Mouse (Mus musculus) CH12.LX (cell line): ENCODE results near the gene Sf3a1. TPM values are rescaled to one million over a fixed set of nuclear protein-coding genes. Genes with fewer than 3 reads are reported as not detected.
A peak's percentile ranks its signal among the peaks of the same experiment; 100 is the strongest.

ENCODE experiments used
- DNase-seq: peaks from one replicate; pipeline ENCODE4 v3.0.0-alpha.2; 2013; ENCODE audit errors: extremely low read depth
- H3K27ac ChIP-seq: 2 replicates; pipeline ENCODE4 v1.5.1; 2012; ENCODE audit warnings: low read depth, mild to moderate bottlenecking, control low read depth, moderate library complexity; ENCODE audit not compliant: insufficient read depth
- H3K27me3 ChIP-seq: replicated peaks from 2 replicates; pipeline ENCODE3; 2012; ENCODE audit warnings: inconsistent platforms
- H3K36me3 ChIP-seq, 2 experiments: replicated peaks in 1 of 2; 2 replicates each; pipeline versions ENCODE3 to v1.6.1; 2012; ENCODE audit warnings: inconsistent platforms in 1 of 2, low read length in 1 of 2, mild to moderate bottlenecking in 1 of 2, mixed read lengths in 1 of 2, moderate library complexity in 1 of 2; ENCODE audit not compliant: control insufficient read depth in 1 of 2, insufficient read depth in 1 of 2
- H3K4me1 ChIP-seq, 2 experiments: 2 replicates each; pipeline ENCODE4 v1.6.1; 2012; ENCODE audit warnings: inconsistent platforms in 1 of 2, moderate library complexity in 1 of 2; ENCODE audit not compliant: insufficient read depth in 2 of 2, control insufficient read depth in 1 of 2
- H3K4me2 ChIP-seq: 2 replicates; pipeline ENCODE4 v1.6.1; 2012; ENCODE audit warnings: low read depth, mild to moderate bottlenecking, control low read depth; ENCODE audit not compliant: poor library complexity, insufficient read depth, severe bottlenecking
- H3K4me3 ChIP-seq, 3 experiments: fragments of 150-350 bp in 1 of 3; sonication (generic) in 1 of 3; replicated peaks in 1 of 3; 2 replicates each; pipeline versions ENCODE3 to v1.5.1; 2011 to 2012; ENCODE audit warnings: low read depth in 2 of 3, low read length in 2 of 3, mild to moderate bottlenecking in 2 of 3, moderate library complexity in 2 of 3, control low read depth in 1 of 3, improper control_type of control experiment in 1 of 3, inconsistent platforms in 1 of 3, mixed read lengths in 1 of 3; ENCODE audit not compliant: poor library complexity in 1 of 3
- H3K79me2 ChIP-seq: replicated peaks from 2 replicates; pipeline ENCODE4 v1.6.1; 2012; ENCODE audit warnings: mild to moderate bottlenecking, moderate library complexity; ENCODE audit not compliant: control insufficient read depth, poor library complexity, insufficient read depth, severe bottlenecking; ENCODE audit errors: extremely low read depth
- H3K9ac ChIP-seq: 2 replicates; pipeline ENCODE4 v1.6.1; 2012; ENCODE audit warnings: low read depth, mild to moderate bottlenecking, control low read depth, moderate library complexity; ENCODE audit not compliant: insufficient read depth
- H3K9me3 ChIP-seq: replicated peaks from 2 replicates; pipeline ENCODE3; 2012; ENCODE audit warnings: low read length, inconsistent platforms, mixed read lengths
- CHD2 ChIP-seq: IDR thresholded peaks from 2 replicates; pipeline ENCODE4 v1.6.1; 2011; ENCODE audit warnings: low read length, improper control_type of control experiment
- CTCF ChIP-seq, 2 experiments: IDR thresholded peaks in 1 of 2; conservative IDR thresholded peaks in 1 of 2; 2 replicates each; pipeline ENCODE4 v1.5.1; 2011 to 2012; ENCODE audit warnings: low read depth in 2 of 2, low read length in 2 of 2, improper control_type of control experiment in 1 of 2, inconsistent platforms in 1 of 2, mild to moderate bottlenecking in 1 of 2, moderate library complexity in 1 of 2
- E2F4 ChIP-seq: IDR thresholded peaks from 2 replicates; pipeline ENCODE4 v1.6.1; 2011; ENCODE audit warnings: low read depth, low read length, improper control_type of control experiment; ENCODE audit not compliant: insufficient replicate concordance
- ELF1 ChIP-seq: IDR thresholded peaks from 2 replicates; pipeline ENCODE4 v1.6.1; 2014; ENCODE audit warnings: low read depth, mild to moderate bottlenecking, inconsistent platforms, low read length, improper control_type of control experiment
- EP300 ChIP-seq: IDR thresholded peaks from 2 replicates; pipeline ENCODE4 v1.6.1; 2011; ENCODE audit warnings: low read length, improper control_type of control experiment
- GABPA ChIP-seq: IDR thresholded peaks from 2 replicates; pipeline ENCODE4 v1.6.1; 2012; ENCODE audit warnings: low read depth, low read length, improper control_type of control experiment, inconsistent platforms; ENCODE audit not compliant: insufficient replicate concordance
- HCFC1 ChIP-seq: IDR thresholded peaks from 2 replicates; pipeline ENCODE4 v1.6.1; 2012; ENCODE audit warnings: low read depth, mild to moderate bottlenecking, inconsistent platforms, low read length, improper control_type of control experiment
- IRF4 ChIP-seq: IDR thresholded peaks from 2 replicates; pipeline ENCODE4 v1.6.1; 2014; ENCODE audit warnings: low read depth, mild to moderate bottlenecking, inconsistent platforms, low read length, improper control_type of control experiment
- JUN ChIP-seq: IDR thresholded peaks from 2 replicates; pipeline ENCODE4 v1.6.1; 2011; ENCODE audit warnings: low read depth, mild to moderate bottlenecking, low read length, improper control_type of control experiment, moderate library complexity; ENCODE audit not compliant: insufficient read depth
- JUND ChIP-seq: conservative IDR thresholded peaks from 2 replicates; pipeline ENCODE4 v1.6.1; 2011; ENCODE audit warnings: low read depth, low read length, improper control_type of control experiment
- KAT2A ChIP-seq: IDR thresholded peaks from 2 replicates; pipeline ENCODE4 v1.6.1; 2012; ENCODE audit warnings: low read length, improper control_type of control experiment, inconsistent platforms; ENCODE audit not compliant: insufficient replicate concordance
- MAX ChIP-seq: IDR thresholded peaks from 2 replicates; pipeline ENCODE4 v1.6.1; 2011; ENCODE audit warnings: low read length, improper control_type of control experiment
- MAZ ChIP-seq: IDR thresholded peaks from 2 replicates; pipeline ENCODE4 v1.6.1; 2012; ENCODE audit warnings: low read depth, mild to moderate bottlenecking, inconsistent platforms, low read length, improper control_type of control experiment, moderate library complexity
- MEF2A ChIP-seq: IDR thresholded peaks from 2 replicates; pipeline ENCODE4 v1.6.1; 2014; ENCODE audit warnings: low read depth, mild to moderate bottlenecking, inconsistent platforms, low read length, improper control_type of control experiment, borderline replicate concordance
- MXI1 ChIP-seq: IDR thresholded peaks from 2 replicates; pipeline ENCODE4 v1.6.1; 2011; ENCODE audit warnings: mild to moderate bottlenecking, low read depth, low read length, improper control_type of control experiment
- MYC ChIP-seq: IDR thresholded peaks from 2 replicates; pipeline ENCODE4 v1.6.1; 2011; ENCODE audit warnings: low read depth, mild to moderate bottlenecking, improper control_type of control experiment, low read length
- NELFE ChIP-seq: IDR thresholded peaks from 2 replicates; pipeline ENCODE4 v1.6.1; 2011; ENCODE audit warnings: low read depth, low read length, improper control_type of control experiment
- RAD21 ChIP-seq: IDR thresholded peaks from 2 replicates; pipeline ENCODE4 v1.6.1; 2011; ENCODE audit warnings: low read depth, mild to moderate bottlenecking, low read length, improper control_type of control experiment, moderate library complexity
- RCOR1 ChIP-seq: conservative IDR thresholded peaks from 2 replicates; pipeline ENCODE4 v1.6.1; 2012; ENCODE audit warnings: low read depth, mild to moderate bottlenecking, inconsistent platforms, low read length, improper control_type of control experiment
- SIN3A ChIP-seq: IDR thresholded peaks from 2 replicates; pipeline ENCODE4 v1.6.1; 2012; ENCODE audit warnings: low read length, improper control_type of control experiment, inconsistent platforms
- SMC3 ChIP-seq: IDR thresholded peaks from 2 replicates; pipeline ENCODE4 v1.6.1; 2011; ENCODE audit warnings: low read depth, low read length, improper control_type of control experiment
- TBP ChIP-seq: conservative IDR thresholded peaks from 2 replicates; pipeline ENCODE4 v1.6.1; 2011; ENCODE audit warnings: low read depth, low read length, improper control_type of control experiment
- TCF12 ChIP-seq: IDR thresholded peaks from 2 replicates; pipeline ENCODE4 v1.6.1; 2014; ENCODE audit warnings: low read depth, mild to moderate bottlenecking, inconsistent platforms, low read length, improper control_type of control experiment
- ZC3H11A ChIP-seq: IDR thresholded peaks from 2 replicates; pipeline ENCODE4 v1.6.1; 2012; ENCODE audit warnings: low read depth, mild to moderate bottlenecking, inconsistent platforms, low read length, improper control_type of control experiment
- ZMIZ1 ChIP-seq: IDR thresholded peaks from 2 replicates; pipeline ENCODE4 v1.6.1; 2012; ENCODE audit warnings: low read depth, mild to moderate bottlenecking, inconsistent platforms, low read length, improper control_type of control experiment
- ZNF384 ChIP-seq: IDR thresholded peaks from 2 replicates; pipeline ENCODE4 v1.6.1; 2012; ENCODE audit warnings: low read depth, low read length, improper control_type of control experiment, inconsistent platforms
- dilution Hi-C: fragments of 300-500 bp; cut with MboI; formaldehyde crosslinking; loops from 2 replicates; pipeline ENCODE4 v1.14.3; 2020; ENCODE audit warnings: low sequenced_read_pairs; ENCODE audit not compliant: extremely low pct_unique_long_range_greater_than_20kb, extremely low pct_ligation_motif_present
- in situ Hi-C: fragments of 300-500 bp; cut with MboI; formaldehyde crosslinking; loops from 3 replicates; pipeline ENCODE4 v1.14.3; 2019; ENCODE audit warnings: low sequenced_read_pairs, low pct_ligation_motif_present, low pct_unique_long_range_greater_than_20kb, mixed read lengths
- polyA plus RNA-seq: library from polyadenylated mRNA; unstranded; fragments of >175 nt; gene quantifications from 2 replicates; pipeline ENCODE4 v1.2.1, GENCODE M21; 2012; ENCODE audit warnings: low read depth; ENCODE audit not compliant: insufficient read length
- total RNA-seq, 2 experiments: library from RNA; depleted of rRNA; stranded (reverse); fragments of 300-350 nt in 1 of 2; fragments of >200 nt in 1 of 2; gene quantifications; 2 replicates each; pipeline ENCODE4 v1.2.3; 2012 to 2014

The Sf3a1 gene
- total and polyA plus RNA-seq, 3 experiments = 29.5 to 97.6 (median 46.5) TPM

DNA sequence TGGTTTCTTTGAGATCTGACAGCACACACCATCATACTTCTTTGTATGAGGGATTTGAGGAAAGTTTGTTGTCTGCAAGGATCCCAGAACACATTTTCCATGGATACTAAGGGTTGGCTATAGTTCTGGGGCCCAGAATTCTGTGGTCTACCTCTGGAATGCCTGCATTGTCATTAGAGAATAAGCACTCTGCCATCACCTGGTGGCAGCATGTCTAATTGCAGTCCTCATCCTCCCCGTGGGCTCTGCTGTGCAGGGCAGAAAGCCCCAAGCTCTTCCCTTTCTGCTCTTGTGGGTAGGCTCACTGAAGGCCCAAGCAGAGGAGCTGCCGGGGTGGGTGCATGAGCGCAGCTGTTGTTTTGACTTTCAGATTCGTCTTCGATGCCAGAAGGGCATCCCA, 49.4 kb downstream of the Sf3a1 start:
- Histone ChIP-seq H3K27me3 (no peaks in the 10 kb centered on the region), H3K36me3 (peaks cover 63 to 98% of the 10 kb centered on the region in 2 experiments), H3K79me2 (no peaks in the 10 kb centered on the region), H3K4me3 (no peak overlapping the region), H3K4me1 (peaks cover 0 to 31% of the 10 kb centered on the region in 2 experiments; a peak in 2 of 4 replicates), H3K9ac (no peak overlapping the region), H3K27ac (no peak overlapping the region), H3K4me2 (no peak overlapping the region), H3K9me3 (no peaks in the 10 kb centered on the region)
- in situ Hi-C loops = loop anchor here (5.0 kb wide), 1 partner anchor 72 kb away; the partner anchor contains the start of gene Rnf215
- no peak for DNase-seq
- dilution Hi-C loops = no loop called here
- TF ChIP-seq CHD2 = 0 out of 2 replicates have a peak, but pooled peaks have one; percentile 39
- TF ChIP-seq MAZ = peak; percentile 70; the same call in 1 of the 2 replicates
- peak; percentile 43; the same call in 1 of the 2 replicates for TF ChIP-seq NELFE
- TF ChIP-seq MAX = 0 out of 2 replicates have a peak, but pooled peaks have one; percentile 62
- TF ChIP-seq RAD21 = peak; percentile 95
- peak; percentile 98 for TF ChIP-seq SMC3
- TF ChIP-seq CTCF (conservative IDR thresholded peaks at IDR 0.05 in 1 of 2, IDR thresholded peaks at IDR 0.05 in 1 of 2; ENCODE audit: low read depth in 2 of 2, low read length in 2 of 2) = peak; percentile 94 to 95
- TF ChIP-seq MYC = 0 out of 2 replicates have a peak, but pooled peaks have one; percentile 41
- no peak for TF ChIP-seq JUN
- peak; percentile 67 for TF ChIP-seq SIN3A
- TF ChIP-seq TCF12 = no peak
- TF ChIP-seq EP300 = peak; percentile 24; the same call in 1 of the 2 replicates
- TF ChIP-seq MXI1 = no peak
- TF ChIP-seq JUND = no peak
- TF ChIP-seq ZC3H11A = peak; percentile 85
- TF ChIP-seq MEF2A = peak; percentile 54; the same call in 1 of the 2 replicates
- TF ChIP-seq ZNF384 = peak; percentile 49; the same call in 1 of the 2 replicates
- TF ChIP-seq IRF4 = 0 out of 2 replicates have a peak, but pooled peaks have one; percentile 19

GRCm38 (mm10) chr11:4210786-4211185, 50.6 kb downstream of the Sf3a1 start:
- H3K4me3 ChIP-seq = no peak overlapping the region
- no peak overlapping the region for H3K4me2 ChIP-seq
- DNase-seq = no peak
- dilution Hi-C loops = no loop called here
- H3K27ac ChIP-seq = no peak overlapping the region
- H3K27me3 ChIP-seq = no peaks in the 10 kb centered on the region
- H3K79me2 ChIP-seq = no peaks in the 10 kb centered on the region
- H3K4me1 ChIP-seq = peaks cover 0 to 19% of the 10 kb centered on the region in 2 experiments; a peak in 2 of 4 replicates
- H3K9ac ChIP-seq = no peak overlapping the region
- TF ChIP-seq JUN (no peak), HCFC1 (no peak), MEF2A (no peak), JUND (no peak), MAX (no peak), SIN3A (no peak), E2F4 (no peak), TBP (no peak), ZMIZ1 (no peak), ELF1 (no peak), RCOR1 (no peak), CHD2 (no peak), CTCF (conservative IDR thresholded peaks at IDR 0.05 in 1 of 2, IDR thresholded peaks at IDR 0.05 in 1 of 2; ENCODE audit: low read depth in 2 of 2, low read length in 2 of 2) (no peak), IRF4 (no peak), MAZ (no peak), MXI1 (no peak), GABPA (no peak), KAT2A (no peak)
- H3K9me3 ChIP-seq = no peaks in the 10 kb centered on the region
- peaks cover 70 to 99% of the 10 kb centered on the region in 2 experiments for H3K36me3 ChIP-seq
- in situ Hi-C loops = loop anchor here (10.0 kb wide), 1 partner anchor 206 kb away; no protein-coding TSS in a partner anchor
